Mouse (Mus musculus) brain, embryonic 14.5 days (tissue): ENCODE measurements around the gene Zfyve19. TPM values are rescaled to one million over a fixed set of nuclear protein-coding genes. Genes with fewer than 3 reads are reported as not detected.

Source experiments
- DNase-seq: peaks from one replicate; pipeline ENCODE4 v3.0.0-alpha.2; 2011; ENCODE audit warnings: low read depth
- CTCF ChIP-seq: fragments of 200-500 bp; IDR thresholded peaks from 2 replicates; pipeline ENCODE4 v1.5.1; 2012; ENCODE audit warnings: inconsistent platforms, mild to moderate bottlenecking, moderate library complexity, borderline replicate concordance; ENCODE audit not compliant: insufficient read depth, insufficient read length; ENCODE audit errors: extremely low read depth
- POLR2A ChIP-seq: fragments of 200-500 bp; IDR thresholded peaks from 2 replicates; pipeline ENCODE4 v1.6.1; 2012; ENCODE audit warnings: mild to moderate bottlenecking, inconsistent platforms, borderline replicate concordance; ENCODE audit not compliant: poor library complexity, insufficient read depth, insufficient read length, severe bottlenecking; ENCODE audit errors: extremely low read depth
- polyA plus RNA-seq: library from polyadenylated mRNA; depleted of rRNA; stranded (reverse); fragments of >200 nt; gene quantifications from 2 replicates; pipeline ENCODE4 v1.2.3, GENCODE M21; 2012

Zfyve19 gene
- polyA plus RNA-seq, 1 experiment: 69.2 TPM

- TF ChIP-seq POLR2A (no peak), CTCF (no peak)
- peak; percentile 62 for DNase-seq
Measured at GRCm38 (mm10) chr2:119172862-119173576, 35.4 kb upstream of the Zfyve19 start.

- peak; percentile 35 for DNase-seq
- TF ChIP-seq POLR2A: no peak
- no peak for TF ChIP-seq CTCF
Measured at GRCm38 (mm10) chr2:119173991-119174651, 34.3 kb upstream of the Zfyve19 start, which contains the start of gene Gm14137. Gm14137 (plus strand) TSS chr2:119174509.

- TF ChIP-seq POLR2A (no peak), CTCF (no peak)
- no peak for DNase-seq
Measured at GRCm38 (mm10) chr2:119174866-119175265, 33.6 kb upstream of the Zfyve19 start.

- no peak for DNase-seq
- TF ChIP-seq POLR2A (no peak), CTCF (no peak)
Measured at GRCm38 (mm10) chr2:119175614-119176013, 32.8 kb upstream of the Zfyve19 start.

GRCm38 (mm10) chr2:119176761-119177160 is 31.7 kb upstream of the Zfyve19 start:
- TF ChIP-seq CTCF: no peak
- TF ChIP-seq POLR2A: no peak
- no peak for DNase-seq

- TF ChIP-seq POLR2A (no peak), CTCF (no peak)
- no peak for DNase-seq
Measured at GRCm38 (mm10) chr2:119177384-119177939, 31.0 kb upstream of the Zfyve19 start.

GRCm38 (mm10) chr2:119182914-119183313 is 25.5 kb upstream of the Zfyve19 start:
- TF ChIP-seq POLR2A (no peak), CTCF (no peak)
- no peak for DNase-seq

GRCm38 (mm10) chr2:119189029-119189710 is 19.2 kb upstream of the Zfyve19 start:
- no peak for TF ChIP-seq POLR2A
- peak; percentile 96 for TF ChIP-seq CTCF
- DNase-seq: peak; percentile 85

- DNase-seq: no peak
- no peak for TF ChIP-seq POLR2A
- TF ChIP-seq CTCF: no peak
Measured at GRCm38 (mm10) chr2:119190969-119191368, 17.4 kb upstream of the Zfyve19 start.

- peak; percentile 39 for DNase-seq
- TF ChIP-seq POLR2A (no peak), CTCF (no peak)
Measured at GRCm38 (mm10) chr2:119194140-119194539, 14.3 kb upstream of the Zfyve19 start.

- TF ChIP-seq POLR2A (no peak), CTCF (no peak)
- no peak for DNase-seq
Measured at GRCm38 (mm10) chr2:119196316-119197108, 11.9 kb upstream of the Zfyve19 start.

- no peak for DNase-seq
- TF ChIP-seq CTCF: no peak
- no peak for TF ChIP-seq POLR2A
Measured at GRCm38 (mm10) chr2:119197493-119197892, 10.9 kb upstream of the Zfyve19 start.
